Mouse (Mus musculus) E14TG2a.4 (cell line): ENCODE data around the gene Aif1.

Experiments
- CTCF ChIP-seq: conservative IDR thresholded peaks from 2 replicates; pipeline ENCODE4 v1.5.1; 2014; ENCODE audit warnings: low read length
- POU5F1 ChIP-seq: IDR thresholded peaks from 2 replicates; pipeline ENCODE4 v1.6.1; 2014; ENCODE audit warnings: low read length, borderline replicate concordance

DNA sequence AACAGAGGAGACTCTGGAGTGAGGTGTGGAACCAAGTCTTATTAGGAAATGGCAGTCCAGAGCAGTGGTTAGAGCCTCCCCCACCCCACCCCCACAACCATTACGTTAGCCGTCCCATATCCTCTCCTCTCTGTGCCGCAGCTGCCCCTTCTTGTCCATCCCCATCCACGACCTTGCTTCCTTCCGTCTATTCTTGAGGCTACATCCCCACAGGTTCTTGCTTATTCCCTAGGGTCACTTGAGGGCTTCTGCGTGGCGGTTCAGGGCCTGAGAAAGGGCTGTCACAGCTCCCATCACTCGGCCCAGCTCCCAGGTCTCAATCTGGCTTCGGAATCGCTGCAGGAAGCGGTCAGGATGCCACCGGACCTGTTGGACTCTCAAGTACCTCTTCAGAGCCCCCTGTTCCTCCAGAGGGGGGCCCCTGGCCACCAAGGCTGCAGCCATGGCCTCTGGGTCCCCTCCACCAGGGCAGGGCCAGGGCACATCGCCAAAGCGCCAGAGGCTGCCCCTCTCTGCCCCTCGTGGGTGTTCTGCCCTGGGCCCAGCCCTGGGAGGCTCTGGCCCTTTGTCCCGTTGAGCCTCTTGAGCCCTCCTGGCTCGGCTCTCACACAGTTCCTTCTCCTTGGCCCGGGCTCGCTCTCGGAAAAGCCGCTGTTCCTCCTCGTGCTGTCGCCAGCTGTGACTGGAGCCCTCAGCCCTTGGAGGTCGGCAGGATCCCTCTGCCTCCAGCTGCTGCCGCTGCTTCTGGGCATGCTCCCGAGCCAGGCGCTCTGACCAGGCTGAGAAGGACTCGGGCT, 44.5 kb upstream of the Aif1 start, which contains the start of gene Gm16181:
- TF ChIP-seq CTCF (no peak), POU5F1 (no peak)
